In genomic region chr7:97172126-97172525, GRCm38 (mm10) we compare ENCODE assay signal across 10 mouse cellular contexts.
DNase-seq lines count a peak whose midpoint lies in the region; ATAC-seq lines count a peak whose summit lies in the region.
"Had no signal": no experiment of that assay in that cellular context is flagged by ENCODE, and none has a peak within 500 bp of the region (broad histone marks: within the 10 kb centered on the region; RNA-seq: fewer than 3 reads in every experiment).

No protein-coding gene starts in this region.

- no peak for DNase-seq in heart, embryonic 10.5 days (ENCODE audit: low spot score)
- DNase-seq in liver: peak; percentile 22
- no peak for DNase-seq in adrenal gland, adult 8-10 months
- no peak for DNase-seq in cerebellum, adult 18-20 months
- no peak for DNase-seq in frontal cortex, postnatal 25 days (ENCODE audit: low spot score in 2 of 2)

- 0 out of 2 replicates have a peak overlapping the region, but pooled peaks have one; percentile 37 for H3K27ac ChIP-seq in intestine, embryonic 16.5 days (ENCODE audit: low read length)
- no peak overlapping the region for H3K27ac ChIP-seq in intestine, embryonic 15.5 days
- H3K27ac ChIP-seq in heart, embryonic 10.5 days: peak overlapping the region; percentile 47; the same call in 1 of the 2 replicates

- H3K4me1 ChIP-seq in intestine, embryonic 16.5 days (ENCODE audit: control insufficient read depth, insufficient read depth, low read length): peaks cover 7% of the 10 kb centered on the region; the same call in 1 of the 2 replicates
- 0 out of 2 replicates have a peak, but pooled peaks cover 5% of the 10 kb centered on the region for H3K4me1 ChIP-seq in intestine, embryonic 15.5 days (replicated peaks)
- H3K4me1 ChIP-seq in heart, embryonic 10.5 days: peaks cover 16% of the 10 kb centered on the region; the same call in 1 of the 2 replicates

- no peak overlapping the region for H3K4me2 ChIP-seq in intestine, embryonic 16.5 days (ENCODE audit: low read depth, low read length)
- H3K4me2 ChIP-seq in intestine, embryonic 15.5 days (replicated peaks): no peak overlapping the region

- WGBS in intestine, embryonic 16.5 days: 62% methylated on average over 3 of the region's 3 CpGs
- WGBS in intestine, embryonic 15.5 days: 55% methylated on average over 3 of the region's 3 CpGs
- WGBS in heart, embryonic 10.5 days: 42% methylated on average over 3 of the region's 3 CpGs

- H3K9ac ChIP-seq in intestine, embryonic 16.5 days (ENCODE audit: low read depth, low read length): no peak overlapping the region
- H3K9ac ChIP-seq in intestine, embryonic 15.5 days: no peak overlapping the region

- H3K27me3 ChIP-seq in intestine, embryonic 16.5 days (replicated peaks; ENCODE audit: control insufficient read depth, insufficient read depth, low read length): no peaks in the 10 kb centered on the region
- H3K27me3 ChIP-seq in intestine, embryonic 15.5 days (replicated peaks): no peaks in the 10 kb centered on the region
- no peaks in the 10 kb centered on the region for H3K27me3 ChIP-seq in heart, embryonic 10.5 days (ENCODE audit: insufficient read depth, poor library complexity, severe bottlenecking)
- H3K27me3 ChIP-seq: CH12.LX had no signal

- H3K36me3 ChIP-seq in intestine, embryonic 16.5 days (ENCODE audit: control insufficient read depth, insufficient read depth, low read length): no peaks in the 10 kb centered on the region
- H3K36me3 ChIP-seq in intestine, embryonic 15.5 days: no peaks in the 10 kb centered on the region
- no peaks in the 10 kb centered on the region for H3K36me3 ChIP-seq in heart, embryonic 10.5 days

- H3K4me3 ChIP-seq in intestine, embryonic 16.5 days (ENCODE audit: low read length): no peak overlapping the region
- no peak overlapping the region for H3K4me3 ChIP-seq in intestine, embryonic 15.5 days (replicated peaks)
- no peak overlapping the region for H3K4me3 ChIP-seq in heart, embryonic 10.5 days
- H3K4me3 ChIP-seq: myocyte had no signal

- ATAC-seq in intestine, embryonic 16.5 days: no peak
- no peak for ATAC-seq in intestine, embryonic 15.5 days
- ATAC-seq in megakaryocyte-erythroid progenitor cell, adult 5-6 weeks (replicated peaks; ENCODE audit: low FRiP score, low TSS enrichment, poor library complexity, severe bottlenecking): peak; percentile 57

- H3K9me3 ChIP-seq in intestine, embryonic 16.5 days (ENCODE audit: control insufficient read depth, low read length): no peaks in the 10 kb centered on the region
- H3K9me3 ChIP-seq in intestine, embryonic 15.5 days: no peaks in the 10 kb centered on the region
- no peaks in the 10 kb centered on the region for H3K9me3 ChIP-seq in heart, embryonic 10.5 days
